Mouse (Mus musculus): Measurements from ENCODE around the gene Col3a1. TPM values are rescaled to one million over a fixed set of nuclear protein-coding genes. Genes with fewer than 3 reads are reported as not detected.
A peak's percentile ranks its signal among the peaks of the same experiment; 100 is the strongest.

The Col3a1 gene
- polyA plus RNA-seq (2012; rRNA removed), result 1,105 and 1,514 TPM in 2 replicates
- 2,620 and 2,998 TPM in 2 replicates for polyA plus RNA-seq (2014; fragmentation: Nextera tagmentation; extraction: Ambion mirVana)

- TF ChIP-seq POLR2A (IDR thresholded peaks at IDR 0.05; ENCODE audit: borderline replicate concordance, extremely low read depth, insufficient read depth, insufficient read length), result peak; percentile 98; the same call in 1 of the 2 replicates
- WGBS, result 0% methylated on average over 4 of the region's 4 CpGs
Observed at GRCm38 (mm10) chr1:45311388-45311787, at the start of gene Col3a1. TSS of gene Col3a1 (plus strand) at chr1:45311538.

GRCm38 (mm10) chr1:45269421-45269820 is 41.9 kb upstream of the Col3a1 start:
- no peak overlapping the region for H3K9ac ChIP-seq (ENCODE audit: low read depth, low read length, severe bottlenecking)
- H3K27me3 ChIP-seq (ENCODE audit: control insufficient read depth, insufficient read depth, low read length), result no peaks in the 10 kb centered on the region
- DNase-seq (ENCODE audit: low spot score), result no peak
- no peak for TF ChIP-seq POLR2A (IDR thresholded peaks at IDR 0.05; ENCODE audit: borderline replicate concordance, extremely low read depth, insufficient read depth, insufficient read length)
- H3K4me3 ChIP-seq (replicated peaks; ENCODE audit: low read length), result no peak overlapping the region
- no peaks in the 10 kb centered on the region for H3K4me1 ChIP-seq (ENCODE audit: control insufficient read depth, insufficient read depth, low read length)
- H3K27ac ChIP-seq (replicated peaks; ENCODE audit: low read depth, low read length), result no peak overlapping the region
- H3K4me2 ChIP-seq (replicated peaks; ENCODE audit: low read depth, low read length, severe bottlenecking), result no peak overlapping the region
- H3K9me3 ChIP-seq (ENCODE audit: control insufficient read depth, low read length), result no peaks in the 10 kb centered on the region
- no peak for ATAC-seq (ENCODE audit: low FRiP score, low read depth)
- no peaks in the 10 kb centered on the region for H3K36me3 ChIP-seq (ENCODE audit: control insufficient read depth, insufficient read depth, low read length)

More at GRCm38 (mm10) chr1:45311388-45311787, at the start of gene Col3a1:
- Histone ChIP-seq H3K36me3 (ENCODE audit: control insufficient read depth, insufficient read depth, low read length) (peaks cover 3% of the 10 kb centered on the region; the same call in 1 of the 2 replicates), H3K9ac (ENCODE audit: low read depth, low read length, severe bottlenecking) (peak within 1 kb of the TSS; percentile 73), H3K9me3 (ENCODE audit: control insufficient read depth, low read length) (no peaks in the 10 kb centered on the region), H3K4me1 (ENCODE audit: control insufficient read depth, insufficient read depth, low read length) (peaks cover 5% of the 10 kb centered on the region; the same call in 1 of the 2 replicates), H3K27ac (replicated peaks; ENCODE audit: low read depth, low read length) (peak within 1 kb of the TSS; percentile 98), H3K4me2 (replicated peaks; ENCODE audit: low read depth, low read length, severe bottlenecking) (peak within 1 kb of the TSS; percentile 45), H3K4me3 (replicated peaks; ENCODE audit: low read length) (peak within 1 kb of the TSS; percentile 53), H3K27me3 (ENCODE audit: control insufficient read depth, insufficient read depth, low read length) (no peaks in the 10 kb centered on the region)
- peak; percentile 89 for DNase-seq (ENCODE audit: low spot score)
- peak; percentile 83 for ATAC-seq (ENCODE audit: low FRiP score, low read depth)

- no peak overlapping the region for H3K4me3 ChIP-seq (replicated peaks; ENCODE audit: low read length)
- peak; percentile 14 for DNase-seq (ENCODE audit: low spot score)
- no peaks in the 10 kb centered on the region for H3K36me3 ChIP-seq (ENCODE audit: control insufficient read depth, insufficient read depth, low read length)
- H3K4me2 ChIP-seq (replicated peaks; ENCODE audit: low read depth, low read length, severe bottlenecking), result no peak overlapping the region
- no peak overlapping the region for H3K9ac ChIP-seq (ENCODE audit: low read depth, low read length, severe bottlenecking)
- no peaks in the 10 kb centered on the region for H3K27me3 ChIP-seq (ENCODE audit: control insufficient read depth, insufficient read depth, low read length)
- no peaks in the 10 kb centered on the region for H3K9me3 ChIP-seq (ENCODE audit: control insufficient read depth, low read length)
- no peak overlapping the region for H3K27ac ChIP-seq (replicated peaks; ENCODE audit: low read depth, low read length)
- no peak for TF ChIP-seq POLR2A (IDR thresholded peaks at IDR 0.05; ENCODE audit: borderline replicate concordance, extremely low read depth, insufficient read depth, insufficient read length)
- no peaks in the 10 kb centered on the region for H3K4me1 ChIP-seq (ENCODE audit: control insufficient read depth, insufficient read depth, low read length)
- no peak for ATAC-seq (ENCODE audit: low FRiP score, low read depth)
- WGBS, result 19% methylated on average over 2 of the region's 2 CpGs
Observed at GRCm38 (mm10) chr1:45276006-45276539, 35.3 kb upstream of the Col3a1 start.

DNA sequence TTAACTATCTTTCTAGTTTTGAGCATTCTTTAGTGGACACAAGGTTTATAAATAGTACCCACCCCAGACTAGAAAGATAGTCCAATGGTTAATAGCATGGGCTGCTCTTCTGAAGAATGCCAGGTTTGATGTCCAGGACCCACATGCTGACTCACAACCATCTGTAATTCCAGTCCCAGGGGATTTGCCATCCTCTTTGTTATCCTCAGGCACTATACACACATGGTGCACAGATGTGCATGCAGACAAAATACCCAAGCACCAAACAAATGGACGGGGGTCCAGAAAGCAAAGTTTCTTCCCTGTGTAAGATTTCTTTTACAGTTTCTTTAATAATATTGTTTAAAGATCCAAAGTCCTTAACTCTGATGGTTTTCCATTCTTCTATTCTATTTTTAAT is 23.4 kb upstream of the Col3a1 start:
- no peak overlapping the region for H3K9ac ChIP-seq (ENCODE audit: low read depth, low read length, severe bottlenecking)
- DNase-seq (ENCODE audit: low spot score) (no peak), ATAC-seq (ENCODE audit: low FRiP score, low read depth) (no peak)
- no peaks in the 10 kb centered on the region for H3K27me3 ChIP-seq (ENCODE audit: control insufficient read depth, insufficient read depth, low read length)
- no peaks in the 10 kb centered on the region for H3K36me3 ChIP-seq (ENCODE audit: control insufficient read depth, insufficient read depth, low read length)
- H3K4me2 ChIP-seq (replicated peaks; ENCODE audit: low read depth, low read length, severe bottlenecking), result no peak overlapping the region
- TF ChIP-seq POLR2A (IDR thresholded peaks at IDR 0.05; ENCODE audit: borderline replicate concordance, extremely low read depth, insufficient read depth, insufficient read length), result no peak
- no peaks in the 10 kb centered on the region for H3K9me3 ChIP-seq (ENCODE audit: control insufficient read depth, low read length)
- no peaks in the 10 kb centered on the region for H3K4me1 ChIP-seq (ENCODE audit: control insufficient read depth, insufficient read depth, low read length)
- no peak overlapping the region for H3K27ac ChIP-seq (replicated peaks; ENCODE audit: low read depth, low read length)
- WGBS, result 26% methylated on average over 1 of the region's 1 CpGs
- H3K4me3 ChIP-seq (replicated peaks; ENCODE audit: low read length), result no peak overlapping the region

GRCm38 (mm10) chr1:45290037-45290436 is 21.3 kb upstream of the Col3a1 start:
- H3K9me3 ChIP-seq (ENCODE audit: control insufficient read depth, low read length), result no peaks in the 10 kb centered on the region
- no peak overlapping the region for H3K9ac ChIP-seq (ENCODE audit: low read depth, low read length, severe bottlenecking)
- 59% methylated on average over 4 of the region's 4 CpGs for WGBS
- no peak for TF ChIP-seq POLR2A (IDR thresholded peaks at IDR 0.05; ENCODE audit: borderline replicate concordance, extremely low read depth, insufficient read depth, insufficient read length)
- no peaks in the 10 kb centered on the region for H3K4me1 ChIP-seq (ENCODE audit: control insufficient read depth, insufficient read depth, low read length)
- H3K36me3 ChIP-seq (ENCODE audit: control insufficient read depth, insufficient read depth, low read length), result no peaks in the 10 kb centered on the region
- no peak overlapping the region for H3K4me3 ChIP-seq (replicated peaks; ENCODE audit: low read length)
- no peak overlapping the region for H3K4me2 ChIP-seq (replicated peaks; ENCODE audit: low read depth, low read length, severe bottlenecking)
- ATAC-seq (ENCODE audit: low FRiP score, low read depth) (no peak), DNase-seq (ENCODE audit: low spot score) (peak; percentile 50)
- no peak overlapping the region for H3K27ac ChIP-seq (replicated peaks; ENCODE audit: low read depth, low read length)
- no peaks in the 10 kb centered on the region for H3K27me3 ChIP-seq (ENCODE audit: control insufficient read depth, insufficient read depth, low read length)

Measured in limb, embryonic 14.5 days (tissue).